Mouse (Mus musculus) testis, postnatal 14 days (tissue): ENCODE measurements around the gene Wdr63.

ENCODE experiments used
- DNase-seq: peaks from one replicate; pipeline ENCODE4 v3.0.0; 2021; ENCODE audit warnings: low spot score

The Wdr63 gene

GRCm38 (mm10) chr3:146053082-146053814, 54.7 kb downstream of the Wdr63 start:
- DNase-seq, result no peak

- no peak for DNase-seq
Observed at GRCm38 (mm10) chr3:146051277-146052007, 56.5 kb downstream of the Wdr63 start.

- no peak for DNase-seq
Observed at GRCm38 (mm10) chr3:146049951-146050350, 58.0 kb downstream of the Wdr63 start.

- DNase-seq, result peak; percentile 28
Observed at GRCm38 (mm10) chr3:146047704-146048207, 60.2 kb downstream of the Wdr63 start.

- DNase-seq, result no peak
Observed at GRCm38 (mm10) chr3:146046076-146046475, 61.9 kb downstream of the Wdr63 start.

GRCm38 (mm10) chr3:146044977-146045376, 63.0 kb downstream of the Wdr63 start:
- DNase-seq, result no peak

GRCm38 (mm10) chr3:146041382-146041781, 66.5 kb downstream of the Wdr63 start:
- no peak for DNase-seq

GRCm38 (mm10) chr3:146039132-146039903, 68.6 kb downstream of the Wdr63 start:
- DNase-seq, result no peak

GRCm38 (mm10) chr3:146037906-146038305, 70.0 kb downstream of the Wdr63 start:
- no peak for DNase-seq

- no peak for DNase-seq
Observed at GRCm38 (mm10) chr3:146032976-146033375, 75.0 kb downstream of the Wdr63 start.

GRCm38 (mm10) chr3:146030255-146030836, 77.6 kb downstream of the Wdr63 start:
- DNase-seq, result no peak

GRCm38 (mm10) chr3:146029234-146029633, 78.7 kb downstream of the Wdr63 start:
- no peak for DNase-seq

- no peak for DNase-seq
Observed at GRCm38 (mm10) chr3:146028406-146028805, 79.5 kb downstream of the Wdr63 start.

- DNase-seq, result peak; percentile 16
Observed at GRCm38 (mm10) chr3:146027116-146027515, 80.8 kb downstream of the Wdr63 start.

GRCm38 (mm10) chr3:146025499-146025898, 82.4 kb downstream of the Wdr63 start:
- DNase-seq, result no peak

GRCm38 (mm10) chr3:146024746-146025145, 83.2 kb downstream of the Wdr63 start:
- no peak for DNase-seq

GRCm38 (mm10) chr3:146022232-146022631, 85.7 kb downstream of the Wdr63 start:
- no peak for DNase-seq

GRCm38 (mm10) chr3:146017521-146017920, 90.4 kb downstream of the Wdr63 start:
- DNase-seq, result no peak

GRCm38 (mm10) chr3:146016979-146017378, 91.0 kb downstream of the Wdr63 start:
- no peak for DNase-seq

- no peak for DNase-seq
Observed at GRCm38 (mm10) chr3:146014321-146014720, 93.6 kb downstream of the Wdr63 start.

GRCm38 (mm10) chr3:146013490-146013889, 94.4 kb downstream of the Wdr63 start:
- no peak for DNase-seq
